15 mouse cellular contexts compared by ENCODE assay signal in genomic region chr9:71835203-71835815, GRCm38 (mm10).
DNase-seq lines count a peak whose midpoint lies in the region; ATAC-seq and TF ChIP-seq lines count a peak whose summit lies in the region.
"Had no signal": no experiment of that assay in that cellular context is flagged by ENCODE, and none has a peak within 500 bp of the region (broad histone marks: within the 10 kb centered on the region; RNA-seq: fewer than 3 reads in every experiment).

No protein-coding gene starts in this region.

- WGBS in hindbrain, embryonic 10.5 days: 17% methylated on average over 2 of the region's 2 CpGs
- WGBS in hindbrain, postnatal 0 days: 20% methylated on average over 2 of the region's 2 CpGs
- 16% methylated on average over 2 of the region's 2 CpGs for WGBS in lung, embryonic 14.5 days
- 32% methylated on average over 2 of the region's 2 CpGs for WGBS in intestine, embryonic 16.5 days

- no peak for ATAC-seq in hindbrain, postnatal 0 days
- ATAC-seq in lung, embryonic 14.5 days (ENCODE audit: insufficient read depth): peak; percentile 68
- ATAC-seq in intestine, embryonic 16.5 days: no peak
- ATAC-seq: inflammation-experienced regulatory T-cells, adult 6 months had no signal

- H3K4me2 ChIP-seq in hindbrain, postnatal 0 days (ENCODE audit: low read depth, low read length): no peak overlapping the region
- H3K4me2 ChIP-seq in lung, embryonic 14.5 days: no peak overlapping the region
- no peak overlapping the region for H3K4me2 ChIP-seq in intestine, embryonic 16.5 days (ENCODE audit: low read depth, low read length)
- H3K4me2 ChIP-seq: embryonic facial prominence, embryonic 12.5 days had no signal

- DNase-seq in hindbrain, embryonic 10.5 days (ENCODE audit: low spot score): no peak
- DNase-seq in hindbrain, postnatal 0 days (ENCODE audit: low spot score): no peak
- DNase-seq in lung, embryonic 14.5 days: peak; percentile 79
- DNase-seq in lung, postnatal 36 days: no peak
- peak; percentile 15 for DNase-seq in retina, postnatal 1 day
- DNase-seq in retina, embryonic 14.5 days (ENCODE audit: low spot score): no peak
- peak; percentile 59 for DNase-seq in mesoderm, embryonic 11.5 days (ENCODE audit: low read depth, low spot score)
- DNase-seq: cerebellum, adult 9-11 months; heart, postnatal 10 days; spleen, adult 18-20 months; thymus, postnatal 25 days had no signal

- no peaks in the 10 kb centered on the region for H3K9me3 ChIP-seq in hindbrain, embryonic 10.5 days
- H3K9me3 ChIP-seq in hindbrain, postnatal 0 days (ENCODE audit: low read length): no peaks in the 10 kb centered on the region
- no peaks in the 10 kb centered on the region for H3K9me3 ChIP-seq in lung, embryonic 14.5 days (ENCODE audit: low read depth, low read length)
- H3K9me3 ChIP-seq in intestine, embryonic 16.5 days (ENCODE audit: control insufficient read depth, low read length): no peaks in the 10 kb centered on the region
- H3K9me3 ChIP-seq: embryonic facial prominence, embryonic 12.5 days had no signal

- TF ChIP-seq CTCF in hindbrain, postnatal 0 days (IDR thresholded peaks at IDR 0.05; ENCODE audit: low read depth): no peak
- no peak for TF ChIP-seq CTCF in lung, embryonic 14.5 days (IDR thresholded peaks at IDR 0.05; ENCODE audit: low read depth)

- H3K4me1 ChIP-seq in hindbrain, embryonic 10.5 days (replicated peaks): peaks cover 45% of the 10 kb centered on the region
- peaks cover 5% of the 10 kb centered on the region; the same call in 1 of the 2 replicates for H3K4me1 ChIP-seq in hindbrain, postnatal 0 days (ENCODE audit: insufficient read depth, low read length)
- peaks cover 10% of the 10 kb centered on the region for H3K4me1 ChIP-seq in lung, embryonic 14.5 days (ENCODE audit: insufficient read depth)
- H3K4me1 ChIP-seq in intestine, embryonic 16.5 days (ENCODE audit: control insufficient read depth, insufficient read depth, low read length): peaks cover 4% of the 10 kb centered on the region; the same call in 1 of the 2 replicates

- no peak overlapping the region for H3K9ac ChIP-seq in hindbrain, postnatal 0 days (replicated peaks; ENCODE audit: low read length)
- no peak overlapping the region for H3K9ac ChIP-seq in lung, embryonic 14.5 days
- no peak overlapping the region for H3K9ac ChIP-seq in intestine, embryonic 16.5 days (ENCODE audit: low read depth, low read length)
- H3K9ac ChIP-seq: embryonic facial prominence, embryonic 12.5 days had no signal

- peak overlapping the region; percentile 71 for H3K27ac ChIP-seq in hindbrain, embryonic 10.5 days
- no peak overlapping the region for H3K27ac ChIP-seq in hindbrain, postnatal 0 days
- peak overlapping the region; percentile 55; the same call in 1 of the 2 replicates for H3K27ac ChIP-seq in lung, embryonic 14.5 days (ENCODE audit: low read depth)
- no peak overlapping the region for H3K27ac ChIP-seq in intestine, embryonic 16.5 days (ENCODE audit: low read length)
- H3K27ac ChIP-seq: embryonic facial prominence, embryonic 12.5 days had no signal

- no peak overlapping the region for H3K4me3 ChIP-seq in hindbrain, embryonic 10.5 days
- no peak overlapping the region for H3K4me3 ChIP-seq in hindbrain, postnatal 0 days (ENCODE audit: low read length)
- no peak overlapping the region for H3K4me3 ChIP-seq in lung, embryonic 14.5 days (ENCODE audit: low read depth, low read length)
- H3K4me3 ChIP-seq in intestine, embryonic 16.5 days (ENCODE audit: low read length): no peak overlapping the region
- H3K4me3 ChIP-seq: embryonic facial prominence, embryonic 12.5 days; myocyte had no signal

- peaks cover 4% of the 10 kb centered on the region for H3K36me3 ChIP-seq in hindbrain, embryonic 10.5 days
- no peaks in the 10 kb centered on the region for H3K36me3 ChIP-seq in hindbrain, postnatal 0 days (ENCODE audit: insufficient read depth, low read length)
- H3K36me3 ChIP-seq in lung, embryonic 14.5 days (ENCODE audit: insufficient read depth): no peaks in the 10 kb centered on the region
- no peaks in the 10 kb centered on the region for H3K36me3 ChIP-seq in intestine, embryonic 16.5 days (ENCODE audit: control insufficient read depth, insufficient read depth, low read length)
- H3K36me3 ChIP-seq: embryonic facial prominence, embryonic 12.5 days had no signal

- no peaks in the 10 kb centered on the region for H3K27me3 ChIP-seq in hindbrain, embryonic 10.5 days (ENCODE audit: insufficient read depth, poor library complexity, severe bottlenecking)
- no peaks in the 10 kb centered on the region for H3K27me3 ChIP-seq in hindbrain, postnatal 0 days (ENCODE audit: insufficient read depth, low read length)
- H3K27me3 ChIP-seq in lung, embryonic 14.5 days (ENCODE audit: insufficient read depth, low read length): no peaks in the 10 kb centered on the region
- no peaks in the 10 kb centered on the region for H3K27me3 ChIP-seq in intestine, embryonic 16.5 days (replicated peaks; ENCODE audit: control insufficient read depth, insufficient read depth, low read length)
- H3K27me3 ChIP-seq: embryonic facial prominence, embryonic 12.5 days had no signal

Comparison
In these comparisons a context has a peak if more than half of its experiments do, and no peak if none do; other contexts are left out.
1. DNase-seq: peak in lung, embryonic 14.5 days (single experiment), retina, postnatal 1 day (single experiment) and mesoderm, embryonic 11.5 days (single experiment); none in hindbrain, embryonic 10.5 days (single experiment), hindbrain, postnatal 0 days (single experiment), lung, postnatal 36 days (single experiment) and retina, embryonic 14.5 days (single experiment).
2. H3K27ac ChIP-seq: peak in hindbrain, embryonic 10.5 days (single experiment) and lung, embryonic 14.5 days (single experiment); none in hindbrain, postnatal 0 days (single experiment) and intestine, embryonic 16.5 days (single experiment).